Mouse (Mus musculus) ES-E14 (cell line): ENCODE measurements around the gene Cacna1d. TPM values are rescaled to one million over a fixed set of nuclear protein-coding genes. Genes with fewer than 3 reads are reported as not detected.
A peak's percentile ranks its signal among the peaks of the same experiment; 100 is the strongest.

Experiments
- DNase-seq: peaks from one replicate; pipeline ENCODE4 v3.0.0-alpha.2; 2013; ENCODE audit warnings: low read depth, low spot score
- H3K27ac ChIP-seq: 2 replicates; pipeline ENCODE4 v1.5.1; 2012; ENCODE audit warnings: low read depth, mild to moderate bottlenecking, low read length, moderate library complexity, mixed read lengths; ENCODE audit not compliant: poor library complexity, insufficient read depth, severe bottlenecking
- H3K36me3 ChIP-seq: 2 replicates; pipeline ENCODE4 v1.6.1; 2012; ENCODE audit warnings: mild to moderate bottlenecking, low read length, moderate library complexity, mixed read lengths; ENCODE audit not compliant: control insufficient read depth, poor library complexity, insufficient read depth, severe bottlenecking
- H3K4me1 ChIP-seq, 2 experiments: fragments of 150-350 bp in 1 of 2; sonication (generic) in 1 of 2; 2 replicates each; pipeline ENCODE4 v1.6.1; 2012; ENCODE audit warnings: low read length in 2 of 2, mild to moderate bottlenecking in 1 of 2, mixed read lengths in 1 of 2; ENCODE audit not compliant: control insufficient read depth in 2 of 2, insufficient read depth in 2 of 2, poor library complexity in 1 of 2
- H3K4me3 ChIP-seq, 2 experiments: fragments of 150-350 bp in 1 of 2; sonication (generic) in 1 of 2; 2 replicates each; pipeline ENCODE4 v1.5.1; 2012; ENCODE audit warnings: low read length in 2 of 2, low read depth in 1 of 2, mild to moderate bottlenecking in 1 of 2, mixed read lengths in 1 of 2; ENCODE audit not compliant: insufficient read depth in 1 of 2, poor library complexity in 1 of 2, severe bottlenecking in 1 of 2
- H3K9ac ChIP-seq: 2 replicates; pipeline ENCODE4 v1.6.1; 2012; ENCODE audit warnings: low read depth, mild to moderate bottlenecking, low read length, mixed read lengths; ENCODE audit not compliant: poor library complexity, insufficient read depth, severe bottlenecking
- H3K9me3 ChIP-seq: fragments of 150-350 bp; sonication (generic); 2 replicates; pipeline ENCODE4 v1.6.1; 2012; ENCODE audit warnings: low read depth, mild to moderate bottlenecking, low read length; ENCODE audit not compliant: control insufficient read depth, insufficient read depth
- CHD2 ChIP-seq: IDR thresholded peaks from 2 replicates; pipeline ENCODE4 v1.6.1; 2014; ENCODE audit warnings: mild to moderate bottlenecking, low read depth, low read length, inconsistent platforms
- HCFC1 ChIP-seq: IDR thresholded peaks from 2 replicates; pipeline ENCODE4 v1.6.1; 2012; ENCODE audit warnings: low read length, inconsistent platforms, borderline replicate concordance; ENCODE audit not compliant: insufficient read depth
- MAFK ChIP-seq: IDR thresholded peaks from 2 replicates; pipeline ENCODE4 v1.6.1; 2014; ENCODE audit warnings: mild to moderate bottlenecking, low read depth, low read length, inconsistent platforms; ENCODE audit not compliant: insufficient read depth
- ZC3H11A ChIP-seq: IDR thresholded peaks from 2 replicates; pipeline ENCODE4 v1.6.1; 2012; ENCODE audit warnings: low read depth, mild to moderate bottlenecking, inconsistent platforms, low read length, borderline replicate concordance
- ZNF384 ChIP-seq: IDR thresholded peaks from 2 replicates; pipeline ENCODE4 v1.6.1; 2012; ENCODE audit warnings: low read depth, low read length, inconsistent platforms
- in situ Hi-C, 2 experiments: fragments of 600-800 bp; cut with MboI; formaldehyde crosslinking; loops; one replicate each; pipeline ENCODE4 v1.15.1; 2025; ENCODE audit warnings: low sequenced_read_pairs in 2 of 2, inconsistent platforms in 1 of 2; ENCODE audit not compliant: unreplicated experiment in 2 of 2
- total RNA-seq: library from RNA; depleted of rRNA; stranded (reverse); fragments of 300-350 nt; gene quantifications from 2 replicates; pipeline ENCODE4 v1.2.3, GENCODE M21; 2012; rRNA removed

Cacna1d gene
- total RNA-seq: 0.32 and 0.36 TPM in 2 replicates

GRCm38 (mm10) chr14:30491342-30491741 is at the start of gene Cacna1d:
TSS of gene Cacna1d (minus strand) at chr14:30491455.
- Histone ChIP-seq H3K4me1 (no peaks in the 10 kb centered on the region), H3K9me3 (no peaks in the 10 kb centered on the region), H3K27ac (no peak within 1 kb of the TSS; the same call in 1 of the 2 replicates), H3K36me3 (peaks cover 10% of the 10 kb centered on the region), H3K4me3 (no peak within 1 kb of the TSS), H3K9ac (no peak within 1 kb of the TSS)
- in situ Hi-C loops: loop anchor here in 1 of 2 experiments (25.0 kb wide), 1 partner anchor 354 kb away; no protein-coding TSS in a partner anchor
- DNase-seq: no peak
- TF ChIP-seq CHD2 (no peak), ZNF384 (no peak), HCFC1 (no peak), ZC3H11A (no peak), MAFK (no peak)

- in situ Hi-C loops: no loop called here
- Histone ChIP-seq H3K9me3 (no peaks in the 10 kb centered on the region), H3K4me1 (peaks cover 6 to 15% of the 10 kb centered on the region in 2 experiments), H3K36me3 (no peaks in the 10 kb centered on the region), H3K9ac (no peak overlapping the region), H3K4me3 (no peak overlapping the region), H3K27ac (no peak overlapping the region)
- DNase-seq: no peak
- no peak for TF ChIP-seq ZNF384
- TF ChIP-seq ZC3H11A: no peak
- no peak for TF ChIP-seq MAFK
- no peak for TF ChIP-seq HCFC1
- no peak for TF ChIP-seq CHD2
Observed at GRCm38 (mm10) chr14:30533780-30534450, 42.7 kb upstream of the Cacna1d start.

- Histone ChIP-seq H3K9ac (no peak overlapping the region; the same call in 1 of the 2 replicates), H3K4me1 (peaks cover 6 to 17% of the 10 kb centered on the region in 2 experiments), H3K9me3 (no peaks in the 10 kb centered on the region), H3K36me3 (no peaks in the 10 kb centered on the region), H3K4me3 (no peak overlapping the region; a peak in 1 of 4 replicates), H3K27ac (peak overlapping the region; percentile 18; the same call in 1 of the 2 replicates)
- no peak for DNase-seq
- in situ Hi-C loops: no loop called here
- TF ChIP-seq CHD2 (no peak), MAFK (0 out of 2 replicates have a peak, but pooled peaks have one; percentile 31), HCFC1 (no peak), ZC3H11A (no peak)
Observed at GRCm38 (mm10) chr14:30531896-30532295, 40.6 kb upstream of the Cacna1d start.

GRCm38 (mm10) chr14:30531431-30531830 is 40.2 kb upstream of the Cacna1d start:
- H3K9me3 ChIP-seq: no peaks in the 10 kb centered on the region
- no peaks in the 10 kb centered on the region for H3K36me3 ChIP-seq
- H3K4me1 ChIP-seq: peaks cover 6 to 17% of the 10 kb centered on the region in 2 experiments
- peak overlapping the region; percentile 18; the same call in 1 of the 2 replicates for H3K27ac ChIP-seq
- in situ Hi-C loops: no loop called here
- TF ChIP-seq ZC3H11A (no peak), HCFC1 (no peak), CHD2 (no peak), MAFK (no peak), ZNF384 (no peak)
- H3K4me3 ChIP-seq: no peak overlapping the region; a peak in 1 of 4 replicates
- DNase-seq: no peak
- H3K9ac ChIP-seq: no peak overlapping the region; the same call in 1 of the 2 replicates
